Mouse (Mus musculus): ENCODE results near the gene Elp1.
A peak's percentile ranks its signal among the peaks of the same experiment; 100 is the strongest.

The Elp1 gene

DNA sequence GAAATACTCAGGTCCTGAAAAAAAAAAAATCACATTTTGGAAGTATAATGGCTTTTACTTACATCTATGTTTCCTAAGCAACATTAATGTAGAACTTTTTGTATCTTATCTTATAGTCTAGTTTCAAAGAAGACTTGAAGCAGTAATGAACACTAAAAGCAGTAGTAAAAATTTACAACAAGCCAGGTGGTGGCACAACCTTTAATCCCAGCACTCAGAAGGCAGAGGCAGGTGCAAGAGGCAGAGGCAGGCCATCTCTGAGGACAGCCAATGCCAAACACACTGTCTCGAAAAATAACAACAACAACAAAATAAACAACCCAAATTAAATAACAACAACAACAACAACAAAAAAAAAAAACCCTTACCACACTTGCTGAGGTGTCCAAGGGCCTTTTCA lies 31.1 kb downstream of the Elp1 start:
- DNase-seq (ENCODE audit: low spot score in 2 of 2) = no peak

DNA sequence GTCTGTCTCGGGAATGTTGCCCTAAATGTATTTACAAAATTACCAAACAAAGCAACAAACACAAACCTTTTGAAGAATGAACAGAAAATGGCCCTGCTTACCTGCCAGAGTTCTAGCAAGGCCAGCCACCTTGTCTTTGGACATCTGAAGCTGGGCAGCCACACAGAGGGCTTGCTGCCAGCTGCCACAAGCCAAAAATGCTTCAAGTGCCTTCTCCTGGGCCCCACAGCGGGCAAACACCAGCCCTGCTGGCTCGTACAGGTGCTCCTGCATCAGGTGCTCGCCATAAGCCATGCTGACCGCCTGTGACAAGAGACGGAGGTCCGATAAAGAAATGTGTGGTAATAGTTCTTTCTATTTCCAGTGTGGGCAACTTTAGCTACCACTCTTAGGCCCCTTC lies 33.2 kb downstream of the Elp1 start:
- DNase-seq (ENCODE audit: low spot score in 2 of 2) = no peak

DNA sequence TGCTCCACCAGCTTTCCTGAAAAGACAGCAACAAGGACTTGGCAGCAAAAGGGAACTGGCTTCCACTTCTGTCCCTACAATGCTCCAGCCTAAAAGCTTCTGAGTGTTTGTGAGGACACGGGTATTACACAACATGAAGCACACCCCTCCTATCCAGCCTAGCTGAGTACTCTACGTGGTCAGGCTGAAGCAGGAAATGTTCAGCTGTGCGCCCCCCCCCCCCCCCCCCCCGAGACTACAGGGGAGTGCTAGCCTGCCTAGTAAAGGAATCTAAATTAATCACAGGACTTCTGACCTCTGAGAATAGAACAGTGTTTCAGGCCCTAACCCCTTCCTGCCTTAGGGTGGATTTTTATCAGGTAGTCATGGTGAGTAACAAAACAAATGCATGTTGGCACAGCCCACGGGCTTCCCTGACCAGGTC lies 34.3 kb downstream of the Elp1 start:
- DNase-seq (ENCODE audit: low spot score in 2 of 2) = no peak

DNA sequence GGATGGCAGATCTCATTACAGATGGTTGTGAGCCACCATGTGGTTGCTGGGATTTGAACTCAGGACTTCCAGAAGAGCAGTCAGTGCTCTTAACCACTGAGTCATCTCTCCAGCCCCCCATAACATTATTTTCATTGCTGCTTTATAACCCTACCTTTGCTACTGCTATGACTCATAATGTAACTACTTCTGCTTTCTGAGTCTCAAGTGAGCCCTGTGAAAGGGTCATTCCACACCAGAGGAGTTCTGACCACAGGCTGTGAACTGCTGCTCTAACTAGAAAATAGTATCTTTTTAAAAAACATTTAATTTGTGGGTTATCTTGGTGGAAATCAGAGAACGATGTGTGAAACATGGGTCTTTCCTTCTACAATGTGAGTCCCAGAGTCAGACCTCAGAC lies 44.4 kb downstream of the Elp1 start:
- no peak for DNase-seq (ENCODE audit: low spot score in 2 of 2)

DNA sequence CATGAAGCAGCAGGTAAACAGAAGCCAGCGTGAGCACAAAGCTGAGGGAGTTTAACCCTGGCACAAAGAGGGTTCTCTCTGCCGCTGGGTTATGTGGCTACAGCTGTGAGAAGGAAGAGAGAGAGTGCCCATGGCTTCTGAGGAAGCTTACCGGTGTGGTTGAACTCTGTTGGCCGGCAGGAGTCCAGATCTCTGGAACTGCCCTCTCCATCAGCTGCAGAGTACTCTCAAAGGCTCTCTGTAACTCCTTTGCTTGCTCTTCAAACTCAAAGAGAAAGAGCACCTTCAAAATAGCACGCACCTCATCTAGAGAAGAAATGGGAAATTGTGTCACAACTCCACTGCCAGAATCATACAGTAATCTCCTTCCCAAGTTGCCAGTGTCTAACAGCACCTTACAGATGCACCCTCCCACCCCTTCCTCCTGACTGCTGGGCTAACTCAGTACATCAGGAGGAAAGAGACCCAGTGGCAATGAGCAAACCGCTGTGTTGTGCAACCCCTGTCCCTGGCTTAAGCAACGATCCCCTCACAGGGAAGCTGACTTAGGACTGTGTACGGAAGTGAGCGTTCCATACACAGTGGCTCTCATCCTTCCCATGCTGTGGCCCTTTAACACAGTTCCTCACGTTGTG lies 45.0 kb downstream of the Elp1 start:
- no peak for DNase-seq (ENCODE audit: low spot score in 2 of 2)

DNA sequence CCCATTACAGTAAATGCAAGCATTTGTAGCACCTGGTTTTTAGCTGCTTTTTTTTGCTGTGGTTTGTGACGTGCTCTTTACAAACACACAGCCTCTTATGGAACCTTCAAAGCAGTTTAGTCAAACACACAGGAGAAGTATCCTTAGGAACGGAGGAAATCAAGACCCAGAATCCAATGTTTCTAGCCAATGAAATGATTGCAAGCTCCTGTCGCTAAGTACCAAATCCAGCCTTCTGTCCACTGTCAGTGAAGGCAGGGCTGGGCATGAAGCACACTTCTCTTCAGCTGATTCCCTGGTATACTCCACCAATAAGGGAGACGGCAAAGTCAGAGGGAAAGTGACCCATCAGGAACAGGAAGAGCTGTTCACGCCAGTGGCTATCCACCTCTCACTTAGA lies 46.1 kb downstream of the Elp1 start:
- DNase-seq (ENCODE audit: low spot score in 2 of 2) = no peak

DNA sequence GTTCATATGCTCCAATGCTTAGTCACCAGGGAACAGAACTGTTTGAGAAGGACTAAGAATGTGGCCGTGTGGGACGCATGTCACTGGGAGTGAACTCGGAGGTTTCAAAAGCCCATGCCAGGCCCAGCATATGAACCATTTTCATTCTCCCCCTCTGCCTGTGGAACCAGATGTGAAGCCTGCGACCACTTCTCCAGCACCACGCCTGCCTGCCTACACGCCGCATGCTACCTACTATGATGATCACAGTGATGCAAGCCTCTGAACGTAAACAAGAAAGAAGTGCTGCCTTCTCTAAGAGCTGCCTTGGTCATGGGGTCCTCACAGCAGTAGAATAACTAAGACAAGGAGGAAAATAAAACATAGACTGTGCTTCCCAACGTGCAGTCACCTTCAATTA lies 54.7 kb downstream of the Elp1 start:
- no peak for DNase-seq (ENCODE audit: low spot score in 2 of 2)

DNA sequence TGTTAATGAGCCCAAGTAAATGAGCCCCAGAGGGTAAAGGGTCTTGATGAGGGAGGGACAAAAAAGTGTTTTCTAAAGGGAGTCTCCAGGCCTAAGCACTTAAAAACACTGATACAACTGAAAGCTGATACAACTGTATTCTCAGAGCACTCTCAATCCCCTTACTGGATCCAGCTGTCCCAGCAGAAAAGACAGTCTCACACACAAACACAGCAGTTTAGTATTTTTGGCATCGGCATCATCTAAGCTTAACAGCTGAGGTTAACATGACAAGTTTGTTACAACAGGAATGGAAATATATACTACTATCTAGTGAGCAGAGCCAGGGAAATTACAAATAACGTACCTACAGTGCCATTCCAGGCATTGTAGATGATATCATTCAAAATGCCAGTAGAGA lies 55.8 kb downstream of the Elp1 start:
- DNase-seq (ENCODE audit: low spot score in 2 of 2) = no peak

DNA sequence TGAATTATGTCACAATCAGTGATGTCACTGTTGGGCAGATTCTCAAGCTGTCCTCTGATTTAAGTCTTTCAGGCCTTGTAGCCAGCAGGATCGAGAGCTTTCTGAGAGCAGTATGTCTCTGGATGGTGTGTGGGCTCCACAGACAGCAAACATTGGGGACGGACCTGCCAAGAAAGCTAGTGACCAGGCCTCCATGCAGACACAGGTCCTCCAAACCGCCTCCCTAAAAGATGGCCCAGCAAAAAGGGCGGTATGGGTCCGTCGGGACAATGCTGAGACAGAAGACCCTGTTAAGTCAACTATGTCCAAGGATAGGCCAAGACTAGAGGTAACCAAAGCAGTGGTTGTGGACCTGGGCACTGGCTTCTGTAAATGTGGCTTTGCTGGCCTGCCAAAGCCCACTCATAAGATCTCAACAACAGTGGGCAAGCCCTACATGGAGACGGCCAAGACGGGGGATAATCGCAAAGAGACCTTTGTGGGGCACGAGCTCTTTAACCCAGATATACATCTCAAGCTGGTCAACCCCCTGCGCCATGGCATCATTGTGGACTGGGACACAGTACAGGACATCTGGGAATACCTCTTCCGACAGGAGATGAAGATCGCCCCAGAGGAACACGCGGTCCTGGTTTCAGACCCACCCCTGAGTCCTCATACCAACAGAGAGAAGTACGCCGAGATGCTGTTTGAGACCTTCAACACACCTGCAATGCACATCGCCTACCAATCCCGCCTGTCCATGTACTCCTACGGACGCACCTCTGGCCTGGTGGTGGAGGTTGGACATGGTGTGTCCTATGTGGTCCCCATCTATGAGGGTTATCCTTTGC lies 58.6 kb downstream of the Elp1 start, which contains the start of gene Actl7a:
Gene Actl7a (plus strand): TSS at position 51 of the 833 bp plus-strand sequence.
- DNase-seq (ENCODE audit: low spot score in 2 of 2) = no peak

DNA sequence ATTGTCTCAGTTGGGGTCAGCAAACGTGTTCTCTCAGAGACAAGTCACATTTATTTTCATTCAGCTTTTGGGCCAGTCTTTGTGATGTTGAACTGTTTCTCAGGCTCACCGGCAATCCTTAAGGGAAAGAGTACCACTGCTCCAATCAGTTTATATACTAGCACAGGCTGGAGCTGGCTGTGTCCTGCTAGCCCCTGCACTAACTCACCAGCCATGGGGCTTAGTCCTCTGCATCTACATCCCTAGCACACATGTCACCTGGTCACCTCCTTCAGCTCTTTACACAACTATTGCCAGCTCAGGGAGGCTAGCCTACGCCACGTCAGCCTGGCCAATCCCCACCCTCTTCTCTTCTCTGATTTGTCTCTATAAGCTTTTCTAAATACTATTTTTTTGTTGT lies 59.4 kb downstream of the Elp1 start:
- no peak for DNase-seq (ENCODE audit: low spot score in 2 of 2)

DNA sequence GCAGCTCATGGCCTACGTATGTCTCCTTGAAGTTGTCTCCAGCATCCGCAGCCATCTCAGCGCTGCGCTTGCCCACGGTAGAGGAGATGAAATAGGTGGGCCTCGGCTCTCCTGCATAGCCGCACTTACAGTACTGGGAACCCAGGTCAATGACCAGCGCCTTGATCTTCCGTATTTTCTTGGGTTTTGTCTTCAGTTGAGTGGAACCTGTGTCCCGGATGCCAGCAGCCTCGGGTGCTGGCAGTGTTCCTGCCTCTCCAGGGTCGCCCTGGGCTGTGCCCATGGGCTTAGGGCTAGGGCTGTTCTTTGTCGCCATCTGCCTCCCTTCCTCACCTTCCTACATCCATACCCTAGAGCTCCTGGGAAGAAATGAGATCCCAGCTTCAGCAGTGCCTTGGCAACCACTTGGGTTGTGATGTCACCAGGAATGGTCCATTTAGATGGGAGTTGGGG lies 61.1 kb downstream of the Elp1 start, which contains the start of gene Actl7b:
Gene Actl7b (minus strand): TSS at position 403 of the 453 bp plus-strand sequence.
- no peak for DNase-seq (ENCODE audit: low spot score in 2 of 2)

DNA sequence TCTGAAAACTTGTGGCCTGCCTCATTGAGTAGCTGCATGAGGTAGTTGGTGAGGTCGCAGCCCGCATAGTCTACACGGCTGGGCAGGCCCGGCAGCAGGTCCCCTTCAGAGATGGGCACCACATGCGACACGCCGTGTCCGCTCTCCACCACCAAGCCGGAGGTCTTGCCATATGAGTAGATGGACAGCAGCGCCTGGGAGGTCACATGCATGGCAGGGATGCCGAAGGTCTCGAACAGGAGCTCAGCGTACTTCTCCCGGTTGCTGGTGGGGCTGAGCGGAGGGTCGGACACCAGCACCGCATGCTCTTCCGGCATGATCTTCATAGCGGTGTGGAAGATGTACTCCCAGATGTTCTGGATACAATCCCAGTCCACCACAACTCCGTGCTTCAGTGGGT lies 61.5 kb downstream of the Elp1 start:
- DNase-seq (ENCODE audit: low spot score in 2 of 2) = no peak

DNA sequence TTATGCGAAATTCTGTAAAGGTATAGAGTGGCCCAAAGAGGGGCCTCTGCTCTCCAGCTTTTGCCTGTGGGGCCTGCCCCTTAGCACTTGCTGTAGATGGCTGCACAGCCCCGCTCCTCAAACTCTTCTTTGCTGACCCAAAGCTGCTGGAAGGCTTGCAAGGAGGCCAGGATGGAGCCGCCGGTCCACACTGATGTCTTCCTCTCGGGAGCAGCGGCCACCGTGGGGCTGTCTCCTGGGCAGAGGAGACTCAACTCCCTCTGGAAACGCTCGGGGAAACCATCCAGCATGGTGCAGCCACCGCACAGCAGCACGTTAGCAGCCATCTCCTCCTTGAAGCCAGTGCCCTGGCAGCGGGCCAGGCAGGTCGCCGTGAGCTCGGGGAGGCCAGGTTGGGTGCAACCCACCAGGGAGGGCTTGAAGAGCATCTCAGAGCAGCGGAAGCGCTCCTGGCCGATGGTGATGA lies 62.1 kb downstream of the Elp1 start, which contains the start of gene Gm26657:
Gene Gm26657 (plus strand): TSS at position 51 of the 466 bp plus-strand sequence.
- DNase-seq (ENCODE audit: low spot score in 2 of 2) = no peak

DNA sequence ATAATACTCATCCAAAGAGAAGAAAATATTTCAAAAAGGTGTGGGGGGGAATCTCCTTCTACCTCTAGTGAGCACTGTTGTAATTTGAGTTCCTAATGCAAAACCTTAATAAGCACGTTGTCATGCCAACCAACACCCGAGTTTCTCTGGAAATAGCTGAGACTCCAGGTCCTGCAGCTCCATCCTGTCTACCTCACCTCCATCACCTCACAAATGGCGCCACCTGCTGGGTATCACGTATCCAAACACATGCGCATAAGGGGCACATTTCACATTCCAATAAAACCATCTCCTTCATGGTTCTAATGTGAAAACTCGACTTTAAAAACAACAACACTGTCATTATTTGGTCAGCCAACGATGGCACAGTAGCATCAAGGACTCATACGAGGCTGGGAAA lies 76.3 kb downstream of the Elp1 start:
- DNase-seq (ENCODE audit: low spot score in 2 of 2) = no peak

DNA sequence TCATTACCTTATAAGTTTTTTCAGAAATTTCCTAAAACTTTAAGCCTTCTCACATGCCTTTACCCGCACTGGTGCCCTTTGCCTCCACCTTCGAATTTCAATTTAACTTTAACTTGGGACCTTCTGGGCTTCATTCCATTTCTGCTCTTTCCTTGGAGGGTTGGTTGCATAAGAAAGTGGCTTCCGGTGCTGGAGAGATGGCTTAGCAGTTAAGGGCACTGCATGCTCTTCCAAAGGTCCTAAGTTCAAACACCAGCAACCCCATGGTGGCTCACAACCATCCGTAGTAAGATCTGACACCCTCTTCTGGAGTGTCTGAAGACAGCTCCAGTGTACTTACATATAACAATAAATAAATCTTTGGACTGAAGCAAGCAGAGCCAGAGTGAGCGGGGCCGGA lies 78.9 kb downstream of the Elp1 start:
- no peak for DNase-seq (ENCODE audit: low spot score in 2 of 2)

DNA sequence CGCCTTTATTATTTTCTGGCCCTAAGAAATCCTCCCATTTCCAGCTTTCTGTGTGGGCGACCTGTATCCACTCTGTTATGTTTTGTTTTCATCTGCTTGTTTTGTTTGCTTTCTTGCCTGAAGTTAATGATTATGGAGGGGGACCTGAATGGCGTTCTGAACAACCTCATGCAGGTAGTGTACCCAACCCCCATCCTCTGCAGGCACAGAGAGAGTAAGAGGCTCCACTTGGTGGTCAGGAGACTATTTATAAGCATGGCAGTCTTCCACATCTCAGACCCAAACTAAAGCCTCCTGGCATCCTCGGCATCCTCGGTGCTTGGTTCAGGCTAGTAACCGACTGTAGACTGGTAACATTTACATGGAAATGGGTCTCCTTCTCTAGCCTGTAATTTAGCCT lies 79.8 kb downstream of the Elp1 start:
- DNase-seq (ENCODE audit: low spot score in 2 of 2) = peak in 1 of 2 experiments; percentile 1

DNA sequence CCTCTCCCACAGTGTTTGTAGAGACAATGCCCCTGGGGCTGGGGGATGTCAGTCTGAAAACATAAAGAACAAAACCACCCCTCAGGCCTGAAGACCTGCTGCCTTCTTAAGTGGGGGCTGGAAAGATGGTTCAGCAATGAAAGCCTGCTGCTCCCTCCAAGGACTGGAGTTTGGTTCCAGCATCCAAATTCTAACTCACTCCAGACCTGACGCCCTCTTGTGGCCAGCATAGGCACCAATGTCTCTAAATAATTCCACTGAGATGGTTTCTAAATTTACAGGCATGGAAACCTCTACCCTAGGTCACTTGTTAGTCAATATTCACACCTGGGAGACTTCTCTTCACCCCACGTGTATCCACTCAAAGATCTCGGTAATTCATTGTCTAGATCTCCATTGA lies 80.7 kb downstream of the Elp1 start:
- peak in 1 of 2 experiments; percentile 2 for DNase-seq (ENCODE audit: low spot score in 2 of 2)

DNA sequence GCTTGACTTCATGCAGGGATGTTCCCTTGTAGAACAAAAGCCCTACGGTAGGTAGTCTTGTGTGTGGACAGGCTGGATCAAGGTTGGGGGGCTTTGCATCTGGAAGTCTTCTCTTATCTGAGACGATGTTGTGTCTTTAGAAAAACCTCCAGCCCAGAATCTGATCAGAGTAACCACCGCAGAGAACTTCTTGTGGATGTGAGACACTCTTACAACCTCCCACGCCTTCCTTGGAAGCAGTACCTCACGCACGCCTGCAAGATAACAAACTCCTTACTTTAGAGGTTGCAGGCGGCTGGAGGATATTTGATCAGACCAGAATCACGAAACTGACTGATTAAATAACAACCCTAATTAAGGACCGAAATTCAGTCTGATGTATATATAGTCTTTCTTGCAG lies 81.7 kb downstream of the Elp1 start:
- DNase-seq (ENCODE audit: low spot score in 2 of 2) = peak in 1 of 2 experiments; percentile 2

DNA sequence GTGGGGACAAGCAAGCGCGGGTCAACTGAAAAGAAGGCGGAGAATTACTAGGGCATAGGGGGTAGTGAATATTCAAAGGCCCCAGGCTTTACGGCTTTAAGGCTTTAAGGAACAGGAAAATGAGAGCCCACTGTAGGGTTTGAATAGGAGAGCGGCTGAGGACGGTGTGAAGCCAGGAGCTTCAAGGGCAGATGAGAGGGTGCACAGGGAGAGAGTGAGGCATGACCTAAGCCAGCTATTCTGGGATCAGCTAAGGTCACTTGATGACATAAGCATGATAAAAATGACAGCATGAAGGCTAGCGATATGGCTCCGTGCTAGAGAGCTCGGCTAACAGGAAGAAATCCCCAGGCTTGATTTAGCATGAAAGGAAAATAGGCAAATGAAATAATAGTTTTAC lies 82.7 kb downstream of the Elp1 start:
- DNase-seq (ENCODE audit: low spot score in 2 of 2) = no peak

DNA sequence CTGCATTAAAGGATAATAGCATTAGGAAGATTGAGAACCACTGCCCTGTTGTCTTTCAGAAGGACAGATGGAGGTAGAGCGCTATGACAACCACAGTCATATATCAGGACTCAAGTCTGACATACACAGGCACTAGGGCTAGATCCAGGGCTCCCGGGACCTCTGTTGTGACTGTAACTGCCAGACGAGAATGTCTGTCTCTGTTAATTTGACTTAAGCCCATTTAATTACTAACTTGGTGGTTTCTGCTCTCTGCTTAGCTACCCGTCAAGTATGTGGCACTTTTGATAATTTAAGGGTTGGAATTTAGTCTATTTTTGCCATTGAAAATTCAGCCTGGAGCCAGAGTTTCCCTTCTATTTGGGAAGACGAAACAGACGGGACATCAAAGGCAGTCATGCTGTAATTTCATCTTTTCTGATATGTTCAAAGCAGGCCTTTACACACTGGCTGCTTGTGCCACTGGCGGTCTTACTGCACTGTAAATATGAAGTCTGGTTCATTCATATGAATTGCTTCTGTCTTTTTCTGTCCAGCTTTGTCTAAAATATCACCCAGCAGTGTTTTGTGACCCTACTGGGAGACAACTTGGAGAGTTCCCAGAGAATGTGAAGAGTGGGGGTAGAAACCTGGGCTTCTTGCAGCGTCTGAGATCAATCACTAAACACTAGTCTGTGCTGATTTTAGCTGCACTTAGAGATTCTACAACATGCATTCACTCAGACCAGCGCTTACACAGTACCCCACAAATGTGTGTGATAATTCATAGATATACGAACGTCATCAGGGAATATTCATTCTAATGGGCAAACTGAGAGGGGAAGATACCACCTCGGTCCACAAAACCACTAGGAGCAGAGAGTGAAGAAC lies 83.3 kb downstream of the Elp1 start:
- DNase-seq (ENCODE audit: low spot score in 2 of 2) = no peak

DNA sequence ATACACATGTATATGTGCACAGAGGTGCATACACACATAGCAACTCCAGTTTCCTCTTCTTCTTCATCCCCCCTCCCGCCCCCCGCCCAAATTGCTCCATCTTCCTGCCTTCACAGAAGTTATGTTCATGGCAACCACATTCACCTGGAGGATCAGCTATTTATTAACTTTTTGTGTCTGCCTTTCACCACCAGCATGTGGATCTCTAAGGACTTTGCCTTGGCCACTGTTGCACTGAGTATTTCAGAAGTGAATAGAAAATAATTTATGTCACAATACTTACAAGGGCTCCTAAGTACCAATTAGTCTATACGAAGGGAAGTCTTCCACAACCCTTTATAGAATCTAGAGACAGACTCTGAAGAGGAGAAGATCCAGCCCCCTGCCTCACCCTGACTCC lies 84.2 kb downstream of the Elp1 start:
- no peak for DNase-seq (ENCODE audit: low spot score in 2 of 2)

DNA sequence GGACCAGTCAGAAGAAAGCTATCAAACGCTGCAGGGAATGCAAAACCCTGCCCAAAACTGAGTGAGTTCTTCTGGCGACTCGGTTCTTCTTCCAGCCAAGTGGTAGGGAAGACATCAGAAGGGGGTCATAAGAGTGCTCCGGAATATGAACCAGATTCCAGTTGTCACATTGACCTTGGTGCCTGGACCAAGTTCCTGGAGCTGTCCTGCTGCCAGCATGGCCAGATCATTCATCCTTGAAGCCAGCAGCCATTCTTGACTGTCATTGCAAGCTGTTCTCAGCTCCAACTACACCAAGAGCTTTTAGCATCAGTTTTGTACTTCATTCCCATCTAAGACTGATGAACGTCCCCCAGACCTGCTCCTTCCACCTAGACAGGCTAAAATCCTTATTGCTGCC lies 85.3 kb downstream of the Elp1 start:
- DNase-seq (ENCODE audit: low spot score in 2 of 2) = no peak

Measured in frontal cortex, postnatal 10 days (tissue).